Mouse (Mus musculus): ENCODE data around the gene Nrxn2.

Gene Nrxn2

DNA sequence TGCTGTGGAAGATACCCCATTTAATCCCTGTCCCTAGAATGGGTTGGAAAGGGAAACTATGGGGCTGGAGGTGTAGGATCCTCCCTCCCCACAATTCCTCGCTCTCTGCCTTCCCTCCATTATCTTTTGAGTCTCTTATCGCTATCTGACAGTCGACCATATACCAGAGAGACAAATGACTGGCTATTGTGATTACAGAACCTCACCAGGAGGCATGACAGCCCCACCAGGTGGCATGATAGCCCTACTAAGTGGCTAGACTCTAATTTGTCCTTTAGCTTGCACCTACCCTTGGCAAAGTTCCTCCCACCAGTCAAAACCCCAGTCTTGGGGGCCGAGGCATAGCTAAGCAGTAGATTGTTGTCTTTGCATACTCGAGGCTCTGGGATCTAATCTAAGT lies 30.2 kb downstream of the Nrxn2 start:
- intact Hi-C loops (cut with DNase I) = no loop called here

- intact Hi-C loops (cut with DNase I) = loop anchor here (5.0 kb wide), 1 partner anchor 33 kb away; the partner anchor contains the start of gene Nrxn2
These were observed 31.3 kb downstream of the Nrxn2 start for GRCm38 (mm10) chr19:6449841-6450240.

DNA sequence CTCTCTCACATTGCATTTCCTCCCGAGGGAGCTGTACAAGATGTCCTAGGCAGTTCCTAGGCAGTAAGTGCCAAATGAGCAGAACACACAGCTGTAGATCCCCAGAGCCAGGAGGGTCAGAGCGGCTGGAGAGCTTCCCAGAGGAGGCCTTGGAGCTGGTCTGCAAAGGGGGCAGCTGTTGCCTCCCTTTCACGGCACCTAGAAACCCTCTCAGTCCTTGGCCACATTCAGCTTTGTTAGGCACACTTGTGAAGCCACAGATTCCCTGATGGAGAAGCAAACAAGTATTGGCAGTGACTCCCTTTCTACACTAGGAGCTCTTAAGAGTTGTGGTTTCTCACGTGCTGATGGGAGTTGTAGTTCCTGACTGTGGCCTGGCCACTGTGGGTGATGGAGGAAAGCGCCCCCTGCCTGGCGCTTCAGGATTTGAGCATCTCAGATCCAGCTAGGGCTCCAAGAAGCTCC lies 33.5 kb downstream of the Nrxn2 start:
- intact Hi-C loops (cut with DNase I) = loop anchor here (1.0 to 5.0 kb wide), 2 partner anchors 35 to 51 kb away; partner anchors contain the start of gene Nrxn2

- intact Hi-C loops (cut with DNase I) = loop anchor here (1.0 to 5.0 kb wide), 2 partner anchors 35 to 51 kb away; partner anchors contain the start of gene Nrxn2
These were observed 34.3 kb downstream of the Nrxn2 start for GRCm38 (mm10) chr19:6452672-6453310.

GRCm38 (mm10) chr19:6453349-6453748 lies 34.8 kb downstream of the Nrxn2 start:
- intact Hi-C loops (cut with DNase I) = loop anchor here (5.0 kb wide), 1 partner anchor 36 kb away; the partner anchor contains the start of gene Nrxn2

- intact Hi-C loops (cut with DNase I) = loop anchor here (5.0 kb wide), 1 partner anchor 37 kb away; the partner anchor contains the start of gene Nrxn2
These were observed 35.6 kb downstream of the Nrxn2 start for GRCm38 (mm10) chr19:6454041-6454720.

DNA sequence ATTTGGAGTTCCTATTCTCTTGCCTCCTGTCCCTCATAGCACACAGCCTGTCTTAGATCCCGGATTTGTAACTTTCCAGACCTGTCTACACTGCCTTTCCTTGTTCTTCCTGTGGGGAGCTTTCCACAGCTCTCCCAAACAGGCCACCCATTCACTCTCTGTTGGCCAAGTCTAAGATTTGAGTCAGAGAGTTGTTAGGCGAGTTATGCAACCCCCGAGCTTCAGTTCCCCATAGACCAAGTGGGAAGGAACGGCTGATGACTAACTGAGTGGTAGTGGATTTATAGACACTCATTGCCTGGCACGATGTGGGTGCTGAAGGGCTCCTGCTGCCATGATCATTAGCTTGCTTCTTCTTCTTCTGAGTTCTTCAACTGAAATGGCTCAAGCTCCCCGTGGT lies 41.0 kb downstream of the Nrxn2 start:
- intact Hi-C loops (cut with DNase I) = no loop called here

DNA sequence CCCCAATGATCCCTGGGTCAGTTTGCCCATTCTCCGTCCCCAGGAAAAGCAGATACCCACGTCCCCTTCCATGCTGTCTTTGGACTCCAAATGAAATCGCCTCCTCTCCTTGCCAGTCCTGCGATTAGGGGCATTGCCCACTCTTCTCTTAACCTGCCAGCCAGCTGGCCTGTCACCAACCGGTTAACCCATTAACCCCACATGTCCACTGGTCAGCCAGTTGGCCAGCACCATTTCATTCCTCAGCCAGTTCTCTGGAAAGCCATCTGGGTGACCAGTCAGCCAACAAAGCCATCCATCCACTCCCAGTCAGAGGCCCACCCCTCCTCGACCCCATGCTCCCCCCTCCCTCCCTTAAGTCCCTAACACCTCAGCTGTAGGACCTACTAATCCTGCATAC lies 44.3 kb downstream of the Nrxn2 start:
- intact Hi-C loops (cut with DNase I) = no loop called here

DNA sequence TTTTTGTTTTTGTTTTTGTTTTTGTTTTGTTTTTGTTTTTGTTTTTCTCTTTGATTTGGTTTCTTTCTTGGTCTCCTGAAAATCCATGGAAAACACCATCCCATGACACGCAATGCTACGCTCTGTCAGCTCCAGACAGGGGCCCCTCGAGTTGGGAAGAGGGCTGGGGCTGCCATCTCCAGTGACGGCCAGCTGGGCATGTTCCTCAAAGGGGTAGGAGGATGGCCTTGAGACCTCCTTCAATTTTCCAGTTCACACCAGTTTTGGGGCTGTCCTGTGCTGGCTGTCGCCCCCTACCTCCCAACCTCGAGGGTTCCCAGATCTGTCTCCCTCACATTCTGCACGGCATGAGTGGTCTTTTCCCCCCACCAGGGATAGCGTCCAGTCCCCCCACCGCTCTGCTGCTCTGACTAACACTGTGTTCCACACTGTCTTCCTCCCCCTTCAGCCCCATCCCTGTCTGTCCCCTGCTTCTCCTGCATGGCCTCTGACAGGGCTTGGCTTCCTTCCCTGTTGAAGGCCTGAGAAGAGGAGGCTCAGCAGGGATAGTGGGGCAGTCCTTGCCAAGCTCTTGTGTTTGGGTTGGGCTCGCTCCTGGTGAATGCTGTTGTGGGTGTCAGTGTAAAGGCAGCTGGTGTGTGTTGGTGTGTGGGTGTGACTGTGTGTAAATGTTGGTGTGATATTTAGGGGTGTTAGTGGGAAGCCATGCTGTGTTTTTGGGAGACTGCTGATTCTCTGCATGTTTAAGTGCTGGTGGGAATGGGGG lies 46.0 kb downstream of the Nrxn2 start:
- intact Hi-C loops (cut with DNase I) = no loop called here

GRCm38 (mm10) chr19:6465090-6465489 lies 46.6 kb downstream of the Nrxn2 start:
- intact Hi-C loops (cut with DNase I) = no loop called here

- intact Hi-C loops (cut with DNase I) = no loop called here
These were observed 48.4 kb downstream of the Nrxn2 start for GRCm38 (mm10) chr19:6466945-6467344.

DNA sequence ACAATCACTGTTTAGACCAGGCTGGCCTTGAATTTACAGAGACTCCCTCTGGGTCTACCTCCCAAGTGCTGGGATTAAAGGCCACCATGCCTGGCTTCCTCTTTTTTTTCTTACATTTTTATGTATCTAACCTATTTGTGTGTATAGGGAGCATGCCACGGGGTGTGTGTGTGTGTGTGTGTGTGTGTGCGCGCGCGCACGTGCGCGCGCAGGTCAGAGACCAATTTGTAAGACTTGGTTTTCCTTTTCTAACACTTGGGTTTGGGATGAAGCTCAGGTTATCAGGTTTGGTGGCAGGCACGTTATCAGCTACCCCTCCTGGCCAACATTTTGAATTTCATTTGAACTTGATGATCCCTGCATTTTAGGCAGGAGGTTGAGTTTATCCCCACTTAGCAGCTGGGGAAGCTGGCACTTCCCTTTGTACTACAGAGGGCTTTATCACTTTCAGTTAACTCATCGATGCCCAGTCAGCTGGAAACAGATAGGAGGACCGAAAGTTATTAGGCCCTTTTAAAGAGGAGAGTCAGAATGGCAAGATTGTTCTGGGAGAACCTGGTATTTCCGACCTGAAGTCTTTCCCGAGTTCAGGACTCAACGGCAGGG lies 48.9 kb downstream of the Nrxn2 start:
- intact Hi-C loops (cut with DNase I) = no loop called here

DNA sequence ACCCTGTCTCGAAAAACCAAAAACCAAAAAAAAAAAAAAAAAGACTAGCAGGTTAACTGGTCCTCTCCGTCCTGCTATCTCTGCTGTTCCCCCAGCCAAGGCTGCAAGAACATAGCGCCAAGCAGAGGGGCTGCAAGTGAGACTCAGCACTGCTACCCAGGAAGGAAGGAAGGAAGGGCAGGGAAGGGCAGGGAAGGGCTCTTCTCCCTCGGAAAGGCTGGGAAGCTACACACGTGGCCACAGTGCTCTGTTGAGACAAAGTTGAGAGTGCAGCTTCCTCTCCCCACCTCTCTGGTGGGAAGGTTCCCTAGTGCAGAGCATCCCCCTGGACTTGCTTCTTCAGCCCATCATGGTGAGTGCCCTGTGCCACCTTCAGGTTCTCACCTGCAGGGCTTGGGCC lies 53.1 kb downstream of the Nrxn2 start:
- intact Hi-C loops (cut with DNase I) = no loop called here

DNA sequence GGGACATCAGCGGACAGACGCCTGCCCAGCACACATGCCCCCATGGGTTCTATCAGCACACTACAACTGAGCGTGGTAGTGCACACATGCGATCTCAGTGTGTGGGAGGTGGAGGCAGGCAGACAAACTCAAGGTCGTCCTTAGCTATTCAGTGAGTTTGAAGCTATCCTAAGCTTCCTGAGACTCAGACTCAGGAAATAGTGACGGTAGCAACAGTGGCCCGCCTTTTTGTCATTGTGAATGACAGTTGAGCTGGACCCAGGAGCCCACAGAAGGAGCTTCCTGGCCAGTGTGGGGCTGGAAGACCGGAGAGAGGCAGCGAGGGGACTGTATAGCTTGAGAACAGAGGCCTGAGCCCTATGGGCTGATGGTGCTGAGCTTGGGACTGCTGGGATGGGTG lies 54.3 kb downstream of the Nrxn2 start:
- intact Hi-C loops (cut with DNase I) = no loop called here

- intact Hi-C loops (cut with DNase I) = no loop called here
These were observed 56.2 kb downstream of the Nrxn2 start for GRCm38 (mm10) chr19:6474706-6475105.

DNA sequence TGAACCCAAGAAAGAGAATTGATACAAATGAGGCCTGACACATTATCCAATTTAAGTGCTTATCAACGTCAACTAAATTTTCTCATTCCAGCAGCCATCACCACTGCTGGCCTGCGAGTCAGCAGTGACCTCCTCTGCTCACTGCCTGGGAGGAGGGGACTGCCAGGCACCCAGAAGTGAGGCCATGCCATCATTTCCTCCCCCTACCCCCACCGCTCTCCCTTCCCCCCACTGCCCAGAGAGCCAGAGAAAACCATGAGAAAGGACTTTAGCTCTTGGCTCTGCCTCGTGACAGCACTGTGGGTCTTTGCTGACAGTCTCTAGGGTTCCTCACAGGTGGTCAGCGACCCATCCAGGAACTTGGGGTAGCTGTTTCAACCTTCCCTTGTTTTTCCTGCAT lies 56.6 kb downstream of the Nrxn2 start:
- intact Hi-C loops (cut with DNase I) = no loop called here

DNA sequence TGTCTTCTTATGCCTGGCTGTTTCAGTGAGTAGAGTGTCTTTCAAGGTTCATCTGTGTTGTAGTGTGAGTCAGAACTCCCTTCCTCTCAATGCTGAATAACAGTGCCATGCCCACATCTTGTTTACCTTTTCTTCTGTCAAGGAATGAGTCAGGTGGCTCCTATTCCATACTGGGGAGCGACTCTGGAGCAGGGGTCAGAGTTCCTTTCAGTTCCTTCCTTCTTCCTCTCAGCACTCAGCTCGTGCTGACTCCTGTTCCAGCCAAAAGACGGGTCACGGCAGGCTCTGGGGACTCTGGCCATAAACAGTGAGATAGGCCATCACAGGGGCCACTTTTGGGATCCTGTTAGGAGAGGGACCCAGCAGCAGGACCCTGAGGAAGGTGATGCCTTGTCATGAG lies 58.5 kb downstream of the Nrxn2 start:
- intact Hi-C loops (cut with DNase I) = no loop called here

DNA sequence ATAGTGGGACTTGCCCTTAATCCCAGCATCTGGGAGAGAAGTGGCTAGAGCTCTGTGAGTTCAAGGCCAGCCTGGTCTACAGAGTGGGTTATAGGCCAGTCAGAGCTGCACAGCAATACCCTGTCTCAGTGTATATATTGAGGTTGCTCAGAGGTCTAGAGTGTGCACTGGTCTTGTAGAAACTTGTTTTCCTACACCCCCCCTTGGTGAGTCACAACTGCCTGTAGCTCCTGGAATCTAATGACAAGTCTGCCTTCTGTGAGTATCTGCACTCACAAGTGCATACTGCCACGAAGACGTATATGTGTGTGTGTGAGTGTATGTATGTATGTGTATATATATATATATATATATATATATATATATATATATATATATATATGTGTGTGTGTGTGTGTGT lies 60.0 kb downstream of the Nrxn2 start:
- intact Hi-C loops (cut with DNase I) = no loop called here

GRCm38 (mm10) chr19:6482886-6483285 lies 64.4 kb downstream of the Nrxn2 start:
- intact Hi-C loops (cut with DNase I) = no loop called here

DNA sequence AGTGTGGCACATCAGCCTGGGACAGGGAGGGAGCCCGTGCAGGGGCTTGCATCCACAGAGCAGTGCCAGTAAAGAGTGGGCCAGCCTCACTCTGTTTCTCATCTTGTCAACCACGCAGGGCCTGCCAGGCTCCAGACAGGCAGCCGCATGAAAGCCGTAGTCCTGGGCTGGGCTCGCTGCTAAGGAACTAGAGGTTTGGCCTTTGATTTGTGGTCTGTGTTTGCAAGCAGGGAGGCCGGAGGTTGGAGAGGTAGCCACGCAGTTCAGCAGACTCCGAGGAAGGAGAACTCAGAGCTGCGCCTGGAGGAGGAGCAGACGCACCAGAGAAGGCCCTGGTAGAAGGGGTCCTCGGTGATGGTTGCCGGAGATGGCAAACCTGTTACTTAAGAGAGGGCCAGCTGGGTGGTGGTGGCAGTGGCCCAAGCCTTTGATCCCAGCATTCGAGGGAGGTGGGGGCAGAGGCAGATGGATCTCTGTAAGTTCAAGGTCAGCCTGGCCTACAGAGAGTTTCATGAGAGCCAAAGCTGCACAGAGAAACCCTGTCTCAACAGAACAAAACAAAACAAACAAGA lies 66.6 kb downstream of the Nrxn2 start:
- intact Hi-C loops (cut with DNase I) = loop anchor here (5.0 kb wide), 1 partner anchor 372 kb away; the partner anchor contains the start of gene Ccdc88b

DNA sequence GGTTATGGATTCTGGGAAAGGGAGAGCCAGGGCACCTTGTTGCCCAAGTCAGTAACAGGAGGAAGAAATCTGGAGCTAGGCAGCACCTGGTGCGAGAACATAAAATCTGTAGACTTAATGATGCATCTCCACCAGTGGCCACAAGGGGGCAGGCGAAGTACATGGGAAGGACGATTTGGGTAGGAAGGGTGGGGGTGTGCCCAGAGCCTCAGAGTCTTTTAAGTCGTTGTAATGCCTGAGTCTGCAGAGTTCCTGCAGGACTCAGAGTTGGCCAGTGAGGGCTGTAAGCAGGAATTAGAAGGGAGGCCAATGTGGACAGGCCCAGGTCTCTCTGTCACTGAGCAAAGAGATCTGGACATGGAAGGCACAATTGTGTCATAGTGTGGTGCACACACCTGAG lies 70.5 kb downstream of the Nrxn2 start:
- intact Hi-C loops (cut with DNase I) = loop anchor here (1.0 to 5.0 kb wide), 3 partner anchors 88 to 368 kb away; partner anchors contain the start of gene Ccdc88b

Data from adrenal gland (tissue).